Mouse (Mus musculus) MEL (cell line): ENCODE results near the gene Arfip1. TPM values are rescaled to one million over a fixed set of nuclear protein-coding genes. Genes with fewer than 3 reads are reported as not detected.

Experiments
- DNase-seq: peaks from one replicate; pipeline ENCODE4 v3.0.0; 2011; ENCODE audit warnings: low read depth, low spot score
- H3K27ac ChIP-seq: 2 replicates; pipeline ENCODE4 v1.5.1; 2012; ENCODE audit warnings: low read depth, mild to moderate bottlenecking, control low read depth, low read length, moderate library complexity; ENCODE audit not compliant: control insufficient read depth
- H3K27me3 ChIP-seq, 2 experiments: fragments of 150-350 bp in 1 of 2; sonication (generic) in 1 of 2; 2 replicates each; pipeline ENCODE4 v1.6.1; 2012; ENCODE audit warnings: low read length in 2 of 2, mild to moderate bottlenecking in 2 of 2, improper control_type of control experiment in 1 of 2, moderate library complexity in 1 of 2; ENCODE audit not compliant: insufficient read depth in 2 of 2, control insufficient read depth in 1 of 2
- H3K36me3 ChIP-seq, 2 experiments: 2 replicates each; pipeline ENCODE4 v1.6.1; 2012 to 2014; ENCODE audit warnings: low read length in 2 of 2, improper control_type of control experiment in 1 of 2, inconsistent platforms in 1 of 2, mild to moderate bottlenecking in 1 of 2; ENCODE audit not compliant: insufficient read depth in 2 of 2, control insufficient read depth in 1 of 2
- H3K4me1 ChIP-seq, 2 experiments: fragments of 150-350 bp in 1 of 2; sonication (generic) in 1 of 2; 2 replicates each; pipeline ENCODE4 v1.6.1; 2012; ENCODE audit warnings: low read length in 2 of 2, improper control_type of control experiment in 1 of 2, mild to moderate bottlenecking in 1 of 2; ENCODE audit not compliant: insufficient read depth in 2 of 2, control insufficient read depth in 1 of 2
- H3K4me3 ChIP-seq, 2 experiments: fragments of 150-350 bp in 1 of 2; sonication (generic) in 1 of 2; 2 replicates each; pipeline ENCODE4 v1.5.1; 2012; ENCODE audit warnings: low read depth in 2 of 2, low read length in 2 of 2, mild to moderate bottlenecking in 2 of 2, moderate library complexity in 2 of 2, control low read depth in 1 of 2, improper control_type of control experiment in 1 of 2; ENCODE audit not compliant: control insufficient read depth in 1 of 2, insufficient read depth in 1 of 2
- H3K79me2 ChIP-seq: 2 replicates; pipeline ENCODE4 v1.6.1; 2012; ENCODE audit warnings: mild to moderate bottlenecking, low read length, moderate library complexity; ENCODE audit not compliant: control insufficient read depth, poor library complexity, insufficient read depth
- H3K9ac ChIP-seq: 2 replicates; pipeline ENCODE4 v1.6.1; 2012; ENCODE audit warnings: low read depth, mild to moderate bottlenecking, control low read depth, low read length, moderate library complexity; ENCODE audit not compliant: control insufficient read depth, poor library complexity, severe bottlenecking
- H3K9me3 ChIP-seq: fragments of 150-350 bp; sonication (generic); replicated peaks from 2 replicates; pipeline ENCODE4 v1.6.1; 2012; ENCODE audit warnings: mild to moderate bottlenecking, low read length, improper control_type of control experiment, moderate library complexity; ENCODE audit not compliant: insufficient read depth
- BHLHE40 ChIP-seq: IDR thresholded peaks from 2 replicates; pipeline ENCODE4 v1.6.1; 2012; ENCODE audit warnings: low read depth, mild to moderate bottlenecking, inconsistent platforms, low read length, improper control_type of control experiment, borderline replicate concordance
- CHD1 ChIP-seq: IDR thresholded peaks from 2 replicates; pipeline ENCODE4 v1.6.1; 2012; ENCODE audit warnings: low read depth, mild to moderate bottlenecking, inconsistent platforms, low read length, improper control_type of control experiment
- CHD2 ChIP-seq: IDR thresholded peaks from 2 replicates; pipeline ENCODE4 v1.6.1; 2011; ENCODE audit warnings: low read length, improper control_type of control experiment
- E2F4 ChIP-seq: IDR thresholded peaks from 2 replicates; pipeline ENCODE4 v1.6.1; 2011; ENCODE audit warnings: low read depth, low read length, improper control_type of control experiment, borderline replicate concordance
- ELF1 ChIP-seq: IDR thresholded peaks from 2 replicates; pipeline ENCODE4 v1.6.1; 2014; ENCODE audit warnings: low read depth, mild to moderate bottlenecking, inconsistent platforms, low read length, improper control_type of control experiment, moderate library complexity
- EP300 ChIP-seq, 2 experiments: IDR thresholded peaks; 2 replicates each; pipeline ENCODE4 v1.6.1; 2011; ENCODE audit warnings: improper control_type of control experiment in 2 of 2, low read length in 2 of 2, low read depth in 1 of 2, mild to moderate bottlenecking in 1 of 2
- ETS1 ChIP-seq: IDR thresholded peaks from 2 replicates; pipeline ENCODE4 v1.6.1; 2012; ENCODE audit warnings: low read depth, mild to moderate bottlenecking, inconsistent platforms, low read length, improper control_type of control experiment, moderate library complexity
- GABPA ChIP-seq: IDR thresholded peaks from 2 replicates; pipeline ENCODE4 v1.6.1; 2012; ENCODE audit warnings: low read depth, mild to moderate bottlenecking, inconsistent platforms, low read length, improper control_type of control experiment, moderate library complexity
- GATA1 ChIP-seq: IDR thresholded peaks from 2 replicates; pipeline ENCODE4 v1.6.1; 2011; ENCODE audit warnings: low read depth, low read length, improper control_type of control experiment
- HCFC1 ChIP-seq: IDR thresholded peaks from 2 replicates; pipeline ENCODE4 v1.6.1; 2012; ENCODE audit warnings: low read depth, mild to moderate bottlenecking, inconsistent platforms, low read length, improper control_type of control experiment, moderate library complexity
- JUND ChIP-seq: IDR thresholded peaks from 2 replicates; pipeline ENCODE4 v1.6.1; 2011; ENCODE audit warnings: low read depth, mild to moderate bottlenecking, improper control_type of control experiment, low read length
- KAT2A ChIP-seq: conservative IDR thresholded peaks from 2 replicates; pipeline ENCODE4 v1.6.1; 2012; ENCODE audit warnings: low read depth, low read length, improper control_type of control experiment, inconsistent platforms
- MAFK ChIP-seq: IDR thresholded peaks from 2 replicates; pipeline ENCODE4 v1.6.1; 2011; ENCODE audit warnings: low read depth, mild to moderate bottlenecking, low read length, improper control_type of control experiment, borderline replicate concordance
- MAX ChIP-seq: IDR thresholded peaks from 2 replicates; pipeline ENCODE4 v1.6.1; 2011; ENCODE audit warnings: low read length, improper control_type of control experiment
- MAZ ChIP-seq: IDR thresholded peaks from 2 replicates; pipeline ENCODE4 v1.6.1; 2012; ENCODE audit warnings: low read depth, mild to moderate bottlenecking, inconsistent platforms, low read length, improper control_type of control experiment
- MEF2A ChIP-seq: IDR thresholded peaks from 2 replicates; pipeline ENCODE4 v1.6.1; 2014; ENCODE audit warnings: low read depth, mild to moderate bottlenecking, inconsistent platforms, low read length, improper control_type of control experiment; ENCODE audit not compliant: poor library complexity, insufficient replicate concordance, severe bottlenecking; ENCODE audit errors: extremely low read depth
- MXI1 ChIP-seq: IDR thresholded peaks from 2 replicates; pipeline ENCODE4 v1.6.1; 2011; ENCODE audit warnings: mild to moderate bottlenecking, low read depth, low read length, improper control_type of control experiment
- MYB ChIP-seq: IDR thresholded peaks from 2 replicates; pipeline ENCODE4 v1.6.1; 2011; ENCODE audit warnings: mild to moderate bottlenecking, low read depth, low read length, improper control_type of control experiment
- MYC ChIP-seq: IDR thresholded peaks from 2 replicates; pipeline ENCODE4 v1.6.1; 2011; ENCODE audit warnings: low read depth, mild to moderate bottlenecking, low read length, improper control_type of control experiment, moderate library complexity
- NELFE ChIP-seq: IDR thresholded peaks from 2 replicates; pipeline ENCODE4 v1.6.1; 2011; ENCODE audit warnings: low read depth, low read length, improper control_type of control experiment
- NRF1 ChIP-seq: IDR thresholded peaks from 2 replicates; pipeline ENCODE4 v1.6.1; 2014; ENCODE audit warnings: low read depth, mild to moderate bottlenecking, inconsistent platforms, low read length, improper control_type of control experiment, moderate library complexity; ENCODE audit not compliant: poor library complexity, insufficient read depth, severe bottlenecking
- POLR2A ChIP-seq, 2 experiments: IDR thresholded peaks; 2 replicates each; pipeline ENCODE4 v1.6.1; 2011 to 2012; ENCODE audit warnings: low read length in 2 of 2, mild to moderate bottlenecking in 2 of 2, control low read depth in 1 of 2, improper control_type of control experiment in 1 of 2, low read depth in 1 of 2, moderate library complexity in 1 of 2; ENCODE audit not compliant: control insufficient read depth in 1 of 2, insufficient read depth in 1 of 2, poor library complexity in 1 of 2
- POLR2AphosphoS2 ChIP-seq: IDR thresholded peaks from 2 replicates; pipeline ENCODE4 v1.6.1; 2011; ENCODE audit warnings: low read length, improper control_type of control experiment
- POLR2AphosphoS5 ChIP-seq: IDR thresholded peaks from 2 replicates; pipeline ENCODE4 v1.6.1; 2012; ENCODE audit warnings: low read depth, borderline replicate concordance, mild to moderate bottlenecking, inconsistent platforms, low read length, moderate library complexity, mixed read lengths
- RAD21 ChIP-seq: IDR thresholded peaks from 2 replicates; pipeline ENCODE4 v1.6.1; 2011; ENCODE audit warnings: mild to moderate bottlenecking, low read depth, low read length, improper control_type of control experiment
- RCOR1 ChIP-seq: IDR thresholded peaks from 2 replicates; pipeline ENCODE4 v1.6.1; 2012; ENCODE audit warnings: low read depth, mild to moderate bottlenecking, inconsistent platforms, low read length, improper control_type of control experiment
- SIN3A ChIP-seq: IDR thresholded peaks from 2 replicates; pipeline ENCODE4 v1.6.1; 2012; ENCODE audit warnings: low read length, improper control_type of control experiment, inconsistent platforms
- SMC3 ChIP-seq: IDR thresholded peaks from 2 replicates; pipeline ENCODE4 v1.6.1; 2011; ENCODE audit warnings: low read depth, low read length, improper control_type of control experiment
- TAL1 ChIP-seq: IDR thresholded peaks from 2 replicates; pipeline ENCODE4 v1.6.1; 2012; ENCODE audit warnings: mild to moderate bottlenecking, inconsistent platforms, low read length, moderate library complexity, mixed read lengths
- TCF12 ChIP-seq: IDR thresholded peaks from 2 replicates; pipeline ENCODE4 v1.6.1; 2014; ENCODE audit warnings: low read depth, mild to moderate bottlenecking, inconsistent platforms, low read length, improper control_type of control experiment, moderate library complexity
- USF1 ChIP-seq: IDR thresholded peaks from 2 replicates; pipeline ENCODE4 v1.6.1; 2014; ENCODE audit warnings: low read depth, mild to moderate bottlenecking, inconsistent platforms, low read length, improper control_type of control experiment, moderate library complexity
- USF2 ChIP-seq, 2 experiments: IDR thresholded peaks; 2 replicates each; pipeline ENCODE4 v1.6.1; 2011 to 2012; ENCODE audit warnings: improper control_type of control experiment in 2 of 2, low read length in 2 of 2, borderline replicate concordance in 1 of 2, inconsistent platforms in 1 of 2, low read depth in 1 of 2, mild to moderate bottlenecking in 1 of 2; ENCODE audit not compliant: insufficient read depth in 1 of 2
- ZC3H11A ChIP-seq: IDR thresholded peaks from 2 replicates; pipeline ENCODE4 v1.6.1; 2012; ENCODE audit warnings: low read depth, mild to moderate bottlenecking, inconsistent platforms, low read length, improper control_type of control experiment
- ZKSCAN1 ChIP-seq: IDR thresholded peaks from 2 replicates; pipeline ENCODE4 v1.6.1; 2012; ENCODE audit warnings: low read depth, mild to moderate bottlenecking, inconsistent platforms, low read length, improper control_type of control experiment, moderate library complexity
- ZMIZ1 ChIP-seq: IDR thresholded peaks from 2 replicates; pipeline ENCODE4 v1.6.1; 2012; ENCODE audit warnings: low read depth, mild to moderate bottlenecking, inconsistent platforms, low read length, improper control_type of control experiment, moderate library complexity
- ZNF384 ChIP-seq: IDR thresholded peaks from 2 replicates; pipeline ENCODE4 v1.6.1; 2012; ENCODE audit warnings: low read depth, mild to moderate bottlenecking, inconsistent platforms, low read length, improper control_type of control experiment
- polyA plus RNA-seq, 2 experiments: library from polyadenylated mRNA; stranded (reverse) in 1 of 2; unstranded in 1 of 2; fragments of >175 nt in 1 of 2; fragments of >200 nt in 1 of 2; gene quantifications; 2 replicates each; pipeline versions ENCODE4 v1.2.1 to v1.2.4; 2012; ENCODE audit warnings: low replicate concordance in 2 of 2, low read depth in 1 of 2; ENCODE audit not compliant: insufficient read length in 2 of 2, insufficient read depth in 1 of 2, missing spikeins in 1 of 2
- total RNA-seq: library from RNA; depleted of rRNA; stranded (reverse); fragments of 300-350 nt; gene quantifications from 2 replicates; pipeline ENCODE4 v1.2.3, GENCODE M21; 2012

The Arfip1 gene
- total and polyA plus RNA-seq, 3 experiments = 12.5 to 15.4 TPM; not detected in 1

GRCm38 (mm10) chr3:84460952-84461351 lies 121.5 kb downstream of the Arfip1 start:
- peaks cover 25 to 36% of the 10 kb centered on the region in 2 experiments for H3K4me1 ChIP-seq
- peak overlapping the region; percentile 75 for H3K27ac ChIP-seq
- peak; percentile 91 for DNase-seq
- H3K4me3 ChIP-seq = peak overlapping the region; percentile 5 to 12; a peak in 2 of 4 replicates
- no peaks in the 10 kb centered on the region for H3K27me3 ChIP-seq
- no peaks in the 10 kb centered on the region for H3K79me2 ChIP-seq
- no peaks in the 10 kb centered on the region for H3K9me3 ChIP-seq
- H3K9ac ChIP-seq = 0 out of 2 replicates have a peak overlapping the region, but pooled peaks have one; percentile 4
- H3K36me3 ChIP-seq = peaks cover 0 to 24% of the 10 kb centered on the region in 2 experiments; a peak in 2 of 4 replicates
- TF ChIP-seq GATA1 (peak; percentile 96), USF2 (IDR thresholded peaks at IDR 0.05; ENCODE audit: borderline replicate concordance in 1 of 2, insufficient read depth in 1 of 2, low read depth in 1 of 2, low read length in 2 of 2) (peak in 1 of 2 experiments; percentile 79; a peak in 2 of 4 replicates), MXI1 (peak; percentile 97), ZC3H11A (peak; percentile 51), KAT2A (peak; percentile 62), MAZ (peak; percentile 87), MEF2A (peak; percentile 71; the same call in 1 of the 2 replicates), MYB (peak; percentile 87), USF1 (peak; percentile 95), SIN3A (peak; percentile 99), RAD21 (no peak), NRF1 (no peak), EP300 (IDR thresholded peaks at IDR 0.05; ENCODE audit: low read depth in 1 of 2, low read length in 2 of 2) (peak; percentile 92 to 98), ZMIZ1 (peak; percentile 75), NELFE (peak; percentile 35; the same call in 1 of the 2 replicates), ETS1 (peak; percentile 100), ZNF384 (peak; percentile 33; the same call in 1 of the 2 replicates), SMC3 (0 out of 2 replicates have a peak, but pooled peaks have one; percentile 11), MAFK (peak; percentile 90), E2F4 (no peak), HCFC1 (peak; percentile 66), POLR2AphosphoS5 (no peak), TCF12 (peak; percentile 97), ZKSCAN1 (peak; percentile 61; the same call in 1 of the 2 replicates), RCOR1 (peak; percentile 96), POLR2AphosphoS2 (peak; percentile 50; the same call in 1 of the 2 replicates), BHLHE40 (peak; percentile 98), ELF1 (peak; percentile 57; the same call in 1 of the 2 replicates), CHD2 (peak; percentile 30; the same call in 1 of the 2 replicates), GABPA (0 out of 2 replicates have a peak, but pooled peaks have one; percentile 38), POLR2A (IDR thresholded peaks at IDR 0.05; ENCODE audit: control insufficient read depth in 1 of 2, insufficient read depth in 1 of 2, low read depth in 1 of 2, low read length in 2 of 2, poor library complexity in 1 of 2) (no peak), MAX (peak; percentile 100), JUND (no peak), CHD1 (no peak), TAL1 (peak; percentile 89), MYC (peak; percentile 97)
